Mouse (Mus musculus) layer of hippocampus, adult 11-12 months (tissue): ENCODE measurements at regions not wholly inside any gene's neighbourhood (a gene's known extent, or its start where the extent isn't known, plus 50 kb on each side); places are given as distances from the start of the nearest gene placed in this dataset.
A peak's percentile ranks its signal among the peaks of the same experiment; 100 is the strongest.

Experiments used
- DNase-seq: peaks from one replicate; pipeline ENCODE4 v3.0.0; 2022; ENCODE audit warnings: low spot score

- DNase-seq, result no peak
Measured at GRCm38 (mm10) chr5:67155582-67155981, 56.5 kb upstream of the Phox2b start.

DNA sequence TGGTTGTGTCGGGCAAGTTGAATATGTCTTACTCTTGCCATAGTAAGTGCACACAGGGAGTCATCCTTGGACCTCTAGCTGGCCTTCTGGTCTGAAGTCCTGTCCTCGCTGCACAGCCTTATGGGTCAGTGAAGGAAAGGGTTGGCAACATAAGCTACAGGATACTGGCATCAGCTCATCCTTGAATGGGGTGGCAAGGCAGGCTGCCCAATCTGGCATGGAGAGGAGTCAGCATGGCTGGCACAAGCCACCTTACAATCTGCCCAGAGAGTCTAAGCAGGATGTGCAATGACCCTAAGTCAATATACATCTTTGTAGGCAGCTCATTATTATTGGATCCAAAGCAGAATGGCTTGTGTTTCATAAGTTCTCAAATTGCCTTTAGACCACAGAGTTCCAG is 57.8 kb upstream of the Phox2b start:
- DNase-seq, result no peak

GRCm38 (mm10) chr5:67176827-67177226 is 77.7 kb upstream of the Phox2b start:
- DNase-seq, result no peak

- DNase-seq, result no peak
Measured at GRCm38 (mm10) chr5:67179221-67179620, 80.1 kb upstream of the Phox2b start.

DNA sequence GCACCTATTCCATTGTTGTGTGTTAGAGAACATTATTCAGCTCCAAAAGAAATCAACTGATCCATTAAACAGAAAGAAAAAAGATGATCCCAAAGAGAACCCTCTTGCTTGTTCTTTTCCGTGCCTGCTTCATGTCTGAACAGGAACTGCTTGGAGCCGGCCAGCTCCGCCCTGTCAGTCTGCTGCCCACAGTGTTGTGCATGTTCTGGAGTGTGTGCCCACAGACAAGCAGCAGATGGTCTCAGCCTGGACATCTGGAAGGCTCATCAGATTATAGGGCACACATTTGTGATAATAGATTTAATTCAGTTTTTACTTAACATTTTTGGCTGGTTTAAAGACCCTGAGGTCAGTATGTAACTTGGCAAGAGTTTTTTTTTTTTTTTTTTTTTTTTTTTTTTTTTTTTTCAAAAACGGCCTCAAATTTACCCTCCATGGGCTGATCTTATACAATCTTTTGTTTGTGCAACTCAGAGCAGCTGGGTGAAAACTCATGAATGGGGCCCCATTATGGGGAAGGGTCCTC is 70.9 kb upstream of the Tmem33 start:
- peak; percentile 10 for DNase-seq

DNA sequence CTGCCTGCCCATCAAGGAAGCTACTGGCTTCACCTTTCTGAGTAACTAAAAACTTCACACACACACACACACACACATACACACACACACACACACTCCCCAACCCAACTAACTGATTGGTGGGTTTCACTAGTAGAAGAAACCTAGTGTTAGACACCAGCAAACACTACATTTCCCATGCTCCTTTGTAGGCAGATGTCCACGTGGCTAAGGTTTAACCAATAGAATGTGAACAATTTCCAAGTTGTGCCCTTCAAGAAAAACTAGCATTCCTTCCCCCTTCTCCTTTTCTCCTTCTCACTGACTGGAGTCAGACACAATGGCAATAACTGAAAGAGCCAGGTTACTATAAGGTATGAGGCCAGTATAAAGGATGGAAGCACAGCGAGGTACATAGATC is 66.3 kb upstream of the Tmem33 start:
- DNase-seq, result no peak

DNA sequence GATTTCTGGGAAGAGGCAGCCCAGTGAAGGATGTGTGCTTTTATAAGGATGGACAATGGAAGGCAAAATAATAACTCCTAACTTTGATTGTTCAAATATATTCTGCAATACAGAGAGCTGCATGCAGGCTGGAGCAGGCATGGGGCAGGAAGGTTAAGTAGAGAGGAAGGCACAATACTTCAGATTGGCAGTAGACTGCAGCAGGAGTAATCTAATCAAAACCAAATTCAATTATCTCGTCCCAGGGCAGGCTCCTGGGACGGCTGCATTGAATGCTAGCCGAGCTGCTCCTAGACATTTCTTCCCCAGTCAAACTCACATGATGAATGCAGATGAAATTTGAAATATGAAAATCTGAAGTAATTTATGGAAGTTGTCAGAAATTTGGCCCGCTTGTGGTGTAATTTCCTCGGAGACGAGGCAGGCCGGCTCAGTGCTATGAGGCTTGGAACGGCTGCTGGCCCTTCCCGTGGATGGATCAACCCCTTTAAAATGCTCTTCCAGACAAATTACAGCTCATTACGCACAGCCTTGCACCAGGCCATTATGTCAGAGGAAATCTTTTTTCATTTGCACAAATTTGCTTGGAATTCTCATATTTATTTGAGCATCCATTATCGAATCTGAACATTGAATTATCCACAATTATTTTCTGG is 55.2 kb upstream of the Tmem33 start:
- DNase-seq, result no peak
